Mouse (Mus musculus): ENCODE results near the gene P4ha2. TPM values are rescaled to one million over a fixed set of nuclear protein-coding genes. Genes with fewer than 3 reads are reported as not detected.

P4ha2 gene
- total and polyA plus RNA-seq, 2 experiments, result 2.9 to 4.4 TPM

- no peak for DNase-seq (ENCODE audit: extremely low read depth, low read depth, low spot score)
- H3K27ac ChIP-seq (replicated peaks; ENCODE audit: insufficient read depth, low read depth, low read length), result no peak overlapping the region
Observed at GRCm38 (mm10) chr11:54062086-54062752, 37.7 kb upstream of the P4ha2 start.

GRCm38 (mm10) chr11:54062753-54063471, 37.0 kb upstream of the P4ha2 start:
- H3K9ac ChIP-seq (ENCODE audit: low read depth, low read length), result no peak overlapping the region
- H3K27me3 ChIP-seq (ENCODE audit: control insufficient read depth, insufficient read depth, low read length), result no peaks in the 10 kb centered on the region
- WGBS, result 89% methylated on average over 9 of the region's 9 CpGs
- no peaks in the 10 kb centered on the region for H3K36me3 ChIP-seq (ENCODE audit: control insufficient read depth, insufficient read depth, low read length)
- DNase-seq (ENCODE audit: extremely low read depth, low read depth, low spot score), result no peak
- H3K4me1 ChIP-seq (ENCODE audit: control insufficient read depth, insufficient read depth, low read length), result no peaks in the 10 kb centered on the region
- no peak overlapping the region for H3K4me3 ChIP-seq (ENCODE audit: insufficient read depth, low read depth, low read length)
- H3K27ac ChIP-seq (replicated peaks; ENCODE audit: insufficient read depth, low read depth, low read length), result no peak overlapping the region
- no peak for TF ChIP-seq POLR2A (IDR thresholded peaks at IDR 0.05; ENCODE audit: extremely low read depth, insufficient read depth, low read length)
- no peaks in the 10 kb centered on the region for H3K79me2 ChIP-seq (ENCODE audit: control insufficient read depth, insufficient read depth, low read length)

More at GRCm38 (mm10) chr11:54062086-54062752, 37.7 kb upstream of the P4ha2 start:
- H3K9ac ChIP-seq (ENCODE audit: low read depth, low read length), result no peak overlapping the region
- WGBS, result 77% methylated on average over 12 of the region's 12 CpGs
- H3K27me3 ChIP-seq (ENCODE audit: control insufficient read depth, insufficient read depth, low read length), result no peaks in the 10 kb centered on the region
- no peak for TF ChIP-seq POLR2A (IDR thresholded peaks at IDR 0.05; ENCODE audit: extremely low read depth, insufficient read depth, low read length)
- TF ChIP-seq CTCF (IDR thresholded peaks at IDR 0.05; ENCODE audit: low read depth, low read length), result no peak
- no peaks in the 10 kb centered on the region for H3K4me1 ChIP-seq (ENCODE audit: control insufficient read depth, insufficient read depth, low read length)
- H3K4me3 ChIP-seq (ENCODE audit: insufficient read depth, low read depth, low read length), result no peak overlapping the region
- H3K79me2 ChIP-seq (ENCODE audit: control insufficient read depth, insufficient read depth, low read length), result no peaks in the 10 kb centered on the region
- no peaks in the 10 kb centered on the region for H3K36me3 ChIP-seq (ENCODE audit: control insufficient read depth, insufficient read depth, low read length)

- Histone ChIP-seq H3K9ac (ENCODE audit: low read depth, low read length) (no peak overlapping the region), H3K27me3 (ENCODE audit: control insufficient read depth, insufficient read depth, low read length) (no peaks in the 10 kb centered on the region)
- 94% methylated on average over 10 of the region's 10 CpGs for WGBS
Observed at GRCm38 (mm10) chr11:54063472-54063775, 36.5 kb upstream of the P4ha2 start.

GRCm38 (mm10) chr11:54064412-54064978, 35.4 kb upstream of the P4ha2 start:
- Histone ChIP-seq H3K4me3 (ENCODE audit: insufficient read depth, low read depth, low read length) (no peak overlapping the region), H3K27me3 (ENCODE audit: control insufficient read depth, insufficient read depth, low read length) (no peaks in the 10 kb centered on the region; the same call in 1 of the 2 replicates), H3K9ac (ENCODE audit: low read depth, low read length) (no peak overlapping the region), H3K4me1 (ENCODE audit: control insufficient read depth, insufficient read depth, low read length) (no peaks in the 10 kb centered on the region), H3K36me3 (ENCODE audit: control insufficient read depth, insufficient read depth, low read length) (no peaks in the 10 kb centered on the region), H3K27ac (replicated peaks; ENCODE audit: insufficient read depth, low read depth, low read length) (no peak overlapping the region), H3K79me2 (ENCODE audit: control insufficient read depth, insufficient read depth, low read length) (no peaks in the 10 kb centered on the region)
- no peak for DNase-seq (ENCODE audit: extremely low read depth, low read depth, low spot score)
- TF ChIP-seq POLR2A (IDR thresholded peaks at IDR 0.05; ENCODE audit: extremely low read depth, insufficient read depth, low read length), result no peak
- WGBS, result 64% methylated on average over 3 of the region's 3 CpGs

More at GRCm38 (mm10) chr11:54063472-54063775, 36.5 kb upstream of the P4ha2 start:
- H3K27ac ChIP-seq (replicated peaks; ENCODE audit: insufficient read depth, low read depth, low read length), result no peak overlapping the region
- no peak overlapping the region for H3K4me3 ChIP-seq (ENCODE audit: insufficient read depth, low read depth, low read length)
- no peaks in the 10 kb centered on the region for H3K79me2 ChIP-seq (ENCODE audit: control insufficient read depth, insufficient read depth, low read length)
- TF ChIP-seq POLR2A (IDR thresholded peaks at IDR 0.05; ENCODE audit: extremely low read depth, insufficient read depth, low read length) (no peak), CTCF (IDR thresholded peaks at IDR 0.05; ENCODE audit: low read depth, low read length) (no peak)
- no peaks in the 10 kb centered on the region for H3K36me3 ChIP-seq (ENCODE audit: control insufficient read depth, insufficient read depth, low read length)
- DNase-seq (ENCODE audit: extremely low read depth, low read depth, low spot score), result no peak
- no peaks in the 10 kb centered on the region for H3K4me1 ChIP-seq (ENCODE audit: control insufficient read depth, insufficient read depth, low read length)

- DNase-seq (ENCODE audit: extremely low read depth, low read depth, low spot score), result no peak
- TF ChIP-seq POLR2A (IDR thresholded peaks at IDR 0.05; ENCODE audit: extremely low read depth, insufficient read depth, low read length), result no peak
- no peak for TF ChIP-seq CTCF (IDR thresholded peaks at IDR 0.05; ENCODE audit: low read depth, low read length)
Observed at GRCm38 (mm10) chr11:54065106-54065914, 34.6 kb upstream of the P4ha2 start.

More at GRCm38 (mm10) chr11:54065106-54065914, 34.6 kb upstream of the P4ha2 start:
- Histone ChIP-seq H3K4me3 (ENCODE audit: insufficient read depth, low read depth, low read length) (no peak overlapping the region), H3K27me3 (ENCODE audit: control insufficient read depth, insufficient read depth, low read length) (no peaks in the 10 kb centered on the region; the same call in 1 of the 2 replicates), H3K4me1 (ENCODE audit: control insufficient read depth, insufficient read depth, low read length) (no peaks in the 10 kb centered on the region), H3K9ac (ENCODE audit: low read depth, low read length) (no peak overlapping the region), H3K27ac (replicated peaks; ENCODE audit: insufficient read depth, low read depth, low read length) (no peak overlapping the region), H3K36me3 (ENCODE audit: control insufficient read depth, insufficient read depth, low read length) (no peaks in the 10 kb centered on the region), H3K79me2 (ENCODE audit: control insufficient read depth, insufficient read depth, low read length) (no peaks in the 10 kb centered on the region)
- 60% methylated on average over 12 of the region's 12 CpGs for WGBS
